Comparison of ENCODE assay signal across 14 mouse cellular contexts in genomic region chr11:16300709-16301108, GRCm38 (mm10). TPM values are rescaled to one million over a fixed set of nuclear protein-coding genes. Genes with fewer than 3 reads are reported as not detected.
DNase-seq lines count a peak whose midpoint lies in the region; ATAC-seq lines count a peak whose summit lies in the region.
"Had no signal": no experiment of that assay in that cellular context is flagged by ENCODE, and none has a peak within 500 bp of the region (broad histone marks: within the 10 kb centered on the region; RNA-seq: fewer than 3 reads in every experiment).

No protein-coding gene starts in this region.

- intact Hi-C loops in left cerebral cortex, postnatal 25 days (cut with DNase I), result no loop called here

- no peak for DNase-seq in frontal cortex, postnatal 14 days (ENCODE audit: low spot score in 2 of 2)
- peak; percentile 13 to 76 for DNase-seq in left cerebral cortex, postnatal 25 days (ENCODE audit: low spot score in 2 of 2)
- no peak for DNase-seq in left cerebral cortex, adult 8-10 months (ENCODE audit: low spot score in 2 of 2)
- peak; percentile 58 for DNase-seq in brain, embryonic 18.5 days (ENCODE audit: low read depth, low spot score)
- peak; percentile 16 for DNase-seq in layer of hippocampus, adult 9-11 months
- no peak for DNase-seq in ovary, postnatal 14 days (ENCODE audit: low spot score)
- DNase-seq in cerebellum, adult 9-11 months, result no peak
- DNase-seq: B cell, adult 2 months; cerebellum, adult 18-20 months; thymus, adult 2 months had no signal

- peak; percentile 99 for ATAC-seq in frontal cortex, adult (ENCODE audit: low TSS enrichment)

RNA-seq across cellular contexts. Expression of gene Vstm2a, which starts 43.2 kb away (rescaled TPM):
- total RNA-seq in left cerebral cortex, postnatal 25 days (2021), result 100 to 1,000 TPM; 144 TPM
- 100 to 1,000 TPM; 117 to 143 (median 124) TPM for total RNA-seq in left cerebral cortex, adult 8-10 months (2022)
- total RNA-seq: granulocyte monocyte progenitor cell, adult 5-6 weeks; liver, adult 2 months; megakaryocyte progenitor cell, adult 5-6 weeks had no signal

Comparison
In these comparisons a context has a peak if more than half of its experiments do, and no peak if none do; other contexts are left out.
1. DNase-seq: peak in left cerebral cortex, postnatal 25 days (2 of 2), brain, embryonic 18.5 days (single experiment) and layer of hippocampus, adult 9-11 months (single experiment); none in frontal cortex, postnatal 14 days (0 of 2), left cerebral cortex, adult 8-10 months (0 of 2), ovary, postnatal 14 days (single experiment) and cerebellum, adult 9-11 months (single experiment).